Mouse (Mus musculus): ENCODE measurements around the gene Arhgef28.

DNA sequence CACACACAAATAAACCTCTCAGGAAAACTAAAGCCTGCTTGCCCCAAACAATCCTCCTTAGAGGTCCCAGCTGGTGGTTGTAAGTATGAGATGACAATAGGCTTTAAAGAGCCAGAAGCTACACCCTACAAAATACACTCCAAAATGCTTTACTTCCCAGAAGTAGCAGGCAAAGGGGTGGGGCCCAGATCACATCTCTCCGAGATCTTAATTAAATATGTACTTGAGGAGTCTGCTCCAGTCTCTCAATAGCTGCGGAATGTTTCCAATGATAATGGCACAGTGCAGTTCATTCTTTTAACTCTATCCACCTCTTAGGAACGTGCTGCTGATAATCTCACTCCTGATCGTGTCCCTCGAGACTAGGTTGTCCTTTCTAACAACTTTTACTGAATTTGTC, 240.2 kb downstream of the Arhgef28 start:
- no peak for TF ChIP-seq CTCF (IDR thresholded peaks at IDR 0.05; ENCODE audit: low read depth, low read length)
- TF ChIP-seq GATA1 (IDR thresholded peaks at IDR 0.05; ENCODE audit: borderline replicate concordance, low read length), result no peak
- TF ChIP-seq GATA2 (IDR thresholded peaks at IDR 0.05; ENCODE audit: borderline replicate concordance, low read depth, low read length), result no peak
- no peak for TF ChIP-seq TAL1 (conservative IDR thresholded peaks at IDR 0.05; ENCODE audit: low read depth, low read length)
- no peak for TF ChIP-seq POLR2AphosphoS5 (IDR thresholded peaks at IDR 0.05; ENCODE audit: insufficient replicate concordance, low read depth, low read length)
